Mouse (Mus musculus) megakaryocyte, adult 5-6 weeks (primary cell): ENCODE data around the gene Slc27a2. TPM values are rescaled to one million over a fixed set of nuclear protein-coding genes. Genes with fewer than 3 reads are reported as not detected.

Experiments used
- ATAC-seq: 2 replicates; pipeline ENCODE4 v1.8.0; 2016; ENCODE audit warnings: mild to moderate bottlenecking, inconsistent platforms; ENCODE audit not compliant: poor library complexity, severe bottlenecking
- total RNA-seq, 2 experiments: library from RNA; stranded (forward) in 1 of 2; stranded (reverse) in 1 of 2; fragments of 153-499, 151-499 nt in 1 of 2; fragments of 221-1000, 200-1000 nt in 1 of 2; gene quantifications; 2 replicates each; pipeline versions ENCODE4 v1.2.3 to v1.2.4; 2015 to 2017

Gene Slc27a2
- total RNA-seq, 2 experiments from 2014 or later = 0.07 TPM; not detected in 1

DNA sequence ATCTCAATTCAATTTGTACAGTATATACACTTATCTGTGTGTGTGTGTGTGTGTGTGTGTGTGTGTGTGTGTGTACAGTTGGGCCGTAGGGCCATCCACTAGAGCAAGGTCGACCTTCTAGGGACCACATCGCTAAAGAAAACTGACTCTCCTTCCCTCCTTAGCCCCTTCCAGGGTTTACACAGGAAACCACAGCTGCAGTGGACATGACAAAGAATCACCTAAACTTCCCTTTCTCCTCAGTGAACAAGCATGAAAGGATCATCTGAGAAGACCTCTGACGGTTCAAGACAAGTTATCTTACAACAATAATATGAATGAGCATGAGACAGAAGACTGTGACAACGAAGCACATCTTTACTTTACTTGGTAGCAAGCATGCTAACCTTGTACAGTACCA is 311 bp upstream of the Slc27a2 start:
- ATAC-seq = peak; percentile 44; the same call in 1 of the 2 replicates

DNA sequence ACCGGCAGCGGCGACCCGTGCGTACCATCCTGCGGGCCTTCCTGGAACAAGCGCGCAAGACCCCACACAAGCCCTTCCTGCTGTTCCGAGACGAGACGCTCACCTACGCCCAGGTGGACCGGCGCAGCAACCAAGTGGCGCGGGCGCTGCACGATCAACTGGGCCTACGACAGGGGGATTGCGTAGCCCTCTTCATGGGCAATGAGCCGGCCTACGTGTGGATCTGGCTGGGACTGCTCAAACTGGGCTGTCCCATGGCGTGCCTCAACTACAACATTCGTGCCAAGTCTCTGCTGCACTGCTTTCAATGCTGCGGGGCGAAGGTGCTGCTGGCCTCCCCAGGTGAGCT is 1.1 kb downstream of the Slc27a2 start:
- no peak for ATAC-seq

DNA sequence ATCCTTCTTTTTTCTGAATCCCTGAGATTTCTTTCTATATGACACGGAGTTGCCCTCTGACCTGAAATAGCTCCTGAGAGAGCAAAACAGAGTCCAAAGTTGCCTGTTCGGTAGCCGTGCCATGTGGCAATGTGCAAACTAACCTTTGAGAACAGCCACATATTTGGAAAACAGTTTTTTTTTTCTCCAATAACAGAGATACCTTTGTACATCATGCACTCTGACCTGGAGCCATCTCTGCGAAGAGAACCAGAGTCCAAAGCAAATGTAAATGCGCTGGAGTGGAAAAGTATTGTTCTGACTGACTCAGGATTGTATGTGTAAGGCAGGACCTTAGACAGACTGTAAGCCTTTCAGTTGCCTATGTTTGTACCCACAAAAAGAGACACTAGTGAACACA is 3.3 kb downstream of the Slc27a2 start:
- no peak for ATAC-seq

DNA sequence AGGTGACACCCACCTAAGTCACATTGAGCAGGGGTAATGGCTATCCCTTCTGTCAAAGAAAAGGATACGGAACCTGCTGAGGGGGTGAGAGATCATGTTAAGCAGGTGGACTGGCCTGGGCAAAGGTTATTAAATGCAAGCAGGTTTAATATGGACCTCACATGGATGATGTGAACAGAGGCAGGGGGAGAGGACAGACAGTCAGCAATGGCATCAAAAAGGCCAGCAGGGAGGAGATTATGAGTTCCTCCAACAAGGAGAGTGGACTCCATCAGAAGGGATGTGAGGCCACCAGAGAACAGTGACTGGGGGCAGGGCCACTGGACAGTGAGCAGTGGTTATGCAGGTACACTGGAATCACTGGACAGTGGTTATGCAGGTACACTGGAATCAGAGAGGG is 7.9 kb downstream of the Slc27a2 start:
- ATAC-seq = no peak

DNA sequence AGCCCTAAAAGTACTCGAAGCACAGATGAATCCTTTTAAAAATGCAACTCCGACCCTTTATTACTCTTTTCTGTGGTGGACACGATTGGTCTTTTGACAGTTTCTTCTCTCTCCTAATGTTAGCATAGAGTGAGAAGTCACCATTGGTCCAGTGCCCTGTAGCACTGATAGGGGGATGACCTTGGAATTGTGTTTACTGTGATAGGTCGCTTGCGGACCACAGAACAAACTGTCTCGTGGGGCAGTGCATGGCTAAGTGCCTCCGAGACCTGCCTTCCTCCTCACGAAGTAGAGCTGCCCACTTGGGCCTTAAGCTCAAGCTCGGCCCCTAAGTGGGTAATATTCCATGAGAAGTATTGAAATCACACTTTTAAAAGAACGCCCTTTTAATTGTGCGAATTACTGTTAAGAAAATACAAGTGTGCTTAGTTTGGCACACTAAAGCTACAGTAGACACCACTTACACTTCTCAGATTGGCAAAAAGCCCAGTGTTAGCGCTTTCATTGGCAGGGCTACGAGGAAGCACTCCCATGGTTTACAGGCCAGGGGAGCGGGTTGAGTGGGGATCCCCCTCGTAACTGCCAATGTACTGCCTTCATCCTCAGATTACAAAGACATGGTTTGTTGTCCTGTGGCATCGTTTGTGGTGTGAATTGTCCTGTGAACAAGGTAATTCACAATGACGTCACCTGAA is 11.4 kb downstream of the Slc27a2 start:
- ATAC-seq = no peak

DNA sequence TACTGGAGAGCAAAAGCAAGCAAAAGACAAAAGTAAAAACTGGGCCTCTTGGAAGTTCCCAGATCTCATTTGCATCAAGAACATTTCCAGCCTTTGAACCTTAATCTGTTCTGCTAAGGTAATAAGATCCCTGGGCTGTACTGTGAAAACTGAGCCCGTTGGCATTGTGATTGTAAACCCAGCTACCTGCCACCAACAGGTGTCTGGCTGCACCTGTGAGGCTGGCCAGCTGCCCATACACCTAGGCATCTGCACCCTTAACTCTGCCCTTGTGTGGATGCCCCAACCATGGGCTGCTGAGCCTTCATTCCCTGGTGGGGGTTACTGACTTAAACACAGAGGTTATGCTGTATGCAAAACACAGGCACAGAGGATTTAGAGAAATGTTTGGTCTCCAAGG is 20.0 kb downstream of the Slc27a2 start:
- ATAC-seq = no peak

DNA sequence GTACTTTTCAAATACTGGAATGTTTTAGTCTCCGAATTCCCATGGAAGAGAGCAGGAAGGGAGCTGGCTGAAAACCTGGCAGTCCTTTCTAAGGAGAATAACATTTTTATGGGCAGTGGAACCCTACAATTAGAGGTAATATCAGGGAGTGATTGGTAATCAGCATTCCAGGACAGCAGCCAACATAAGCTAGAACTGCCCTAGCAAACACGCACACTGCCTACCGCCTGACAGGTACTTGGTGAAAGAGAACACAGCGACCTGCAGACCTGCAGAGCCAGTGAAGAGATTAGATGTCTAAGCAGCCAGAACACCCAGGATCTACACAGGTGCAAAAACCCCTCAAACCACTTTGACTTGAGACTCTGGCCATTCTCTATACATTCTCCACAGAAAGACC is 20.5 kb downstream of the Slc27a2 start:
- no peak for ATAC-seq

DNA sequence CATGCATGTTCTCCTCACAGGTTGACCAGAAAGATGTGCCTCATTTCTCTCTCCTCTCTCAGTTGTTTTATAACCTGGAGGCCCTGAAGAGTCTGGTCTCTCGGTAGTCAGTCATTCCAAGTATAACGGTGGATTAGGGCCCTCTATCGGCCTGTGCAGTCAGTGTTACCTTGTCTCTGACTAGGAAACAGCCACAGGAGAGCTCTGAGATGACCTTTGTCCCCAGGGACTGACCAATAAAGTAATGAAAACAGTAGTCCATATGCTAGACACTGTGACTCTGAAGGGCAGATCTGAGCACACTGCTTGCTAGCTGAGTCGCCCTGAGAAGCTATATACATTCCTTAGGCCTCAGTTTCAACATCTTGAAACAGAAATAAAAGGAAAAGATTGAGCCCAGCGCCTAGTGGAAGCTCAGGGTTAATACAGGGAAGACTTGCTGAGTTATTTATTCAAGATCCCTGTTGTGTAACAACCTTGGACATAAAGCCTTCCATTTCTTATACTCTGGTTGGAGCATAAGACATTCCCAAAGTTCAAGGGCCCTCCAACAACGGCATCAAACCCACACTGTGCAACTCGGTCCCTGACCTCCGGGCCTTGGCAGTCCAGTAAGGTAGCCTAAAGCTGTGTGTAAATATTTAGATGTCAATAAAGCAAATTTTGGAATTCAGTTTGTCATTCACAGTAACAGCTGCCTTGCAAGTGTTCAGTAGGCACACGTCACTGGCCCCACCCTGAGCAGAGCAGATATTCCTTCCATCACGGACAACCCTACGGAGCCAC is 23.4 kb downstream of the Slc27a2 start:
- ATAC-seq = no peak

DNA sequence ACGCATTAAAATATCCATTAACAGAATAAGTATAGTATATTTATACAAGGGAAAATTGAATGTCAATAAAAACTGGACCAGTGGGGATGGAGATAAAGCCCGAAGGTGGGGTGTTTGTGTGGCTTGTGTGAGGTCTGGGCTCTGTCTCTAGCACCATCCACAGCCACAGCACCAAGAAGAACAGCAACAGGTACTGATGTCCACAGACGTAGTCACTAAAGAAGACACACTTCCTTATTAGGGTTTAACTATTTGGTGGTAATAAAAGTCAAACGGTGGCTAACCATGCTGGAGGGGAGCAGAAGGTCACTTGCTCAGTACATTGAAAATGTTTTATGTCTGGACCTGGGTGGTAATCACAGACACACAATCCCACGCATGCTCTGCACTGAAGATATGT is 25.2 kb downstream of the Slc27a2 start:
- no peak for ATAC-seq

DNA sequence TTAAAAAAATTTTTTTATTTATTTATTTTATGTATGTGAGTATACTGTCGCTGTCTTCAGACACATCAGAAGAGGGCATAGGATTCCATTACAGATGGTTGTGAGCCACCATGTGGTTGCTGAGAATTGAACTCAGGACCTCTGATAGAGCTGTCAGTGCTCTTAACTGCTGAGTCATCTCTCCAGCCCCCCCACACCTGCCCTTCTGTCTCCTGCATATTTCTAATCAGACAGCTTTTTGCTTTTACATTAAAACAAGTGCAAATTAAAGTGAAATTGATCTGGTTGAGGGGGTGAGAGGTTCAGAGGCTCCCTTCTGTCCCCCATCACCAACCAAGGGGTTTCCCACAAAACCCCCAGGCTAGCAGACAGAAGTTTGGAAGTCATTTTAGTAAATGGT is 27.1 kb downstream of the Slc27a2 start:
- ATAC-seq = no peak

DNA sequence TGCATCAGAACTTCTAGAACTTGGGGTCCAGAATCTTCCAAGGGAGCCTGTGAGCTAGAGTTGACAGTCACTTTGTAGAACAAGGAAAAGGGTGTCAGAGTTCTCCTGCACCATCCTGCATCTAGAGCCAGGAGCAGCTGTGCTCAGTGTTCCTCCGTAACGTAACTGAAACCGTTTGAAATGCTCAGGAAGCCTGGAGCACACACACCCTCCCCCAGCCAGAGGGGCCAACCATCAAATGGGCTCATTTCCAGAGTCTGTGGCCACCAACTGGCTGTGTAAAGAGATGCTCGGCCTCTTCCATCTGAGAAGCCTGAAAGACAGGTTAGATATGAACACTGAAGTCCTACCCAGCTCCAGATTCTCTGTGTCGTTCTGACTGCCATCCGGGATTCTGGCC is 31.8 kb downstream of the Slc27a2 start:
- ATAC-seq = no peak

DNA sequence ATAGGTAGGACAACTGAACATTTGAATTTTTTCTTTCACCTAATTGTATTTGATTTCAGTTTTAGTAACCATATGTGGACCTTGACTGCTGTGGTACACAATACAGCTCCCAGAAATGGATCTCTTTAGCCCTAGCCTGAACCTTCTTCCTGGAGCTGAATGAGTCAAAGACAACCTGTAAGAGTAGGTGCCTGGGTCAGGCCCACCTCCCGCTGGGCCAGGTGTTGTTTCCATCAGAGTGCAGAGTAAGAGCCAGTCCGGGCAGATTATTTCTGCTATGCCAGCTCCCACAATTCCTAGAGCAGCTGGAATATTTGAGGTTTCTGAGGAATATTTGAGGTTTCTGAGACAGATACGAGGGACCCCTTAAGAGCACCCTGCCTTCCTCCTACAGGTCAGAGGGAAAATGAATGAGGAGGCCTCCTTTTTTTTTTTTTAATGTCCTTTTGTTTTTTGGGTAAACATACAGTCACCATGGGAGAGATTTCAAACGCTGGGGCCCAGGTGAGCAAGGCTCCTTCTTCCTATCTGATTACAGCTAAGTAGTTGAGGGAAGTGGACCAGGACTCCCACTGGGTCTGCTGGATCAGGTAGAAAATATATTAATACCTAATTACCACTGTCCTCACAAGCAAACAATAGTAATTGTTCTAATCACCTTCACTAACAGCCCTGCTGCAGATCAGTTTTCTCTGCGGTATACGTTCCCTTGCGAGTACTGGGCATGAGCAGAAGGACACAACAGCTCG is 32.6 kb downstream of the Slc27a2 start:
- no peak for ATAC-seq

DNA sequence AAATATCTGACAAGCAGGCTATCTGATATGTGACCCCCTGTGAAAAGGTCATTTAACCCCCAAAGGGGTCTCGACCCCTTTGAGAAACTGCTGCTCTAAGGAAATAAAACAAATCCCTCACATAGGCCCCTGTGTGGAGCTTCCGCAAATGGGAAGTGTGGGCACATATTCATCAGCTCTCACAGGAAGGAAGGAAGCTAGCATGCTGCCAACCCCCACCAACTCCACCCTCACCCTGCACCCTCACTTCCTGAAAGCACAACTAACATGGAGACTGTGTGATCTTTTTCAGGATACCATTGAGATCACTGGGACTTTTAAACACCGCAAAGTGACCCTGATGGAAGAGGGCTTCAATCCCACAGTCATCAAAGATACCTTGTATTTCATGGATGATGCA is 35.3 kb downstream of the Slc27a2 start:
- peak; percentile 99 for ATAC-seq

DNA sequence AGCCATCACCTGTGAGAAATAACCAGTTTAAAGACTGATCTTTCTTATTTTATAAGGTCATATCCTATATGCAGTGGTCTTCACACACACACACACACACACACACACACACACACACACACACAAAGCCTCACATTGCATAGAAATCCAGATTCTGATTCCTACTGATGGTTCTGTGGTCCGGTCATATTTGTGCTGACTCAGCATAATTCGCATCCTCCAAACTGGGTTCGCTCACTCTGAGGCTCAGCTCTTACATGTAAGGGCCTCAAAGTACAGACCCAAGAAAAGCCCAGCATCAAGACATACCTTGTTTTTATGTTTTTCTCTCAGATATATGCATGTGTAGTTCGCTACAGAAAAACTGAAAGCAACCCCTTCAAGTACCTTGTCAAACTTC is 39.1 kb downstream of the Slc27a2 start:
- ATAC-seq = no peak

DNA sequence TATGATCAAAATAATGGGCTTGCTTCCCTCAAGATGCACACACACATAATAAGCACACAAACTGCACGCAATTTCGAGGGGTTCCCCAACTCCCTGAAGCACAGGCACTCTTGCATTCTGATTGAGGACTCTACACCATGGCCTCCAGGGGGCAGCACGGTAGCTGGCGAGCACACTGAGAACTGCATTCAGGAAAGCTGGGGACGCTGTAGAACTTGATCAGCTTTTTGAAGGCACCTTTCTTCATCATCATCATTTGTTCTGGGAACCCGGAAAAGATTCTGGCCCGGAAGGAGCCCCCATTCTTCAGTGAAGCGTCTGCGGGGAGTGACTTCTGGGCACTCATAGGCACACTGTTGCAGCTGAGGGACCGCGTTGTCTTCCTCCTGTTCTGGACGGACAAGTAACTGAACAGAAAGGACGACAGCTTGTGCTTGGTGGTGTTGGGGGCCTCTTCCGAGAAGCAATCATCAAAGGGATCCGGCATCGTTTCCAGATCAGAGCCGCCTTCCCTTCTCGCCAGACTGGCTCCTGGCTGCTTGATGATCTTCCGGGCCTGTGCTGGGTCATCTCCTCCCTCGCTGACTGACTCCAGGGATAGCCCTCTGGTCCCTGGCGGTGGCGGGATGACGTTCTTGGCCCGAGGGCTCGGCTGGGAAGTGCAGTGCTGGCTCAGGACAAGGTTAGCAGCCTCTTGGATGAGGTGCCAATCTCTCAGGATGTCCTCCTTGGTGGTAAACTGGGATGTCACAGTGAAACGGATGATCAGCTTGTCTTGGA is 41.8 kb downstream of the Slc27a2 start:
- ATAC-seq = peak; percentile 86

DNA sequence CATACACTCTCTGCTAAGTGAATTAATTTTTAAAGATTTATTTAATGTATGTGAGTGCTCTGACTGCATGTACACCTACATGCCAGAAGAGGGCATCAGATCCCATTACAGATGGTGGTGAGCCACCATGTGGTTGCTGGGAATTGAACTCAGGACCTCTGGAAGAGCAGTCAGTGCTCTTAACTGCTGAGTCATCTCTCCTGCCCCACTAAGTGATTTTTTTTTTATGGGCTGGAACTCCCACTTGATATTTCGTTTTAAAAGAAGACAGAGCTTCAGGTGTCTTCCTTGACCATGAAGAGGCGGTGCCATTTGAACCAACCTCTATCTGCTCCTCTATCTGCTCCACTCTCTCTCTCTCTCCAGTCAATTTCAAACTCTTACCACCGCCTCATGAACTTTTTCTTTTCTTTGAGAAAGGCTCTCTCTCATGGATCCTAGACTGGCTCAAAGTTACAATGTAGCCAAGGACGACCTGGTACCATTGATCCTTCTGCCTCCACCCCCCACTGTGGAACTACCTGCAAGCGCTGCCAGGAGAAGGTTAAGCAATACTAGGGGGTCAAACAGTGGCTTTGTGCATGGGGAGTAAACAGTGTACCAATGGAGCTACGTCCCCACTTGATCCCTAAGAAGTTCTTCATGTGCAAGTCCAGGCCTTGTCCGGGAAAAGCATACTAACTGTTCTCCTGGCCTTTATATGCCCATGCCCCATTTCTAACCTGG is 44.3 kb downstream of the Slc27a2 start:
- ATAC-seq = no peak

DNA sequence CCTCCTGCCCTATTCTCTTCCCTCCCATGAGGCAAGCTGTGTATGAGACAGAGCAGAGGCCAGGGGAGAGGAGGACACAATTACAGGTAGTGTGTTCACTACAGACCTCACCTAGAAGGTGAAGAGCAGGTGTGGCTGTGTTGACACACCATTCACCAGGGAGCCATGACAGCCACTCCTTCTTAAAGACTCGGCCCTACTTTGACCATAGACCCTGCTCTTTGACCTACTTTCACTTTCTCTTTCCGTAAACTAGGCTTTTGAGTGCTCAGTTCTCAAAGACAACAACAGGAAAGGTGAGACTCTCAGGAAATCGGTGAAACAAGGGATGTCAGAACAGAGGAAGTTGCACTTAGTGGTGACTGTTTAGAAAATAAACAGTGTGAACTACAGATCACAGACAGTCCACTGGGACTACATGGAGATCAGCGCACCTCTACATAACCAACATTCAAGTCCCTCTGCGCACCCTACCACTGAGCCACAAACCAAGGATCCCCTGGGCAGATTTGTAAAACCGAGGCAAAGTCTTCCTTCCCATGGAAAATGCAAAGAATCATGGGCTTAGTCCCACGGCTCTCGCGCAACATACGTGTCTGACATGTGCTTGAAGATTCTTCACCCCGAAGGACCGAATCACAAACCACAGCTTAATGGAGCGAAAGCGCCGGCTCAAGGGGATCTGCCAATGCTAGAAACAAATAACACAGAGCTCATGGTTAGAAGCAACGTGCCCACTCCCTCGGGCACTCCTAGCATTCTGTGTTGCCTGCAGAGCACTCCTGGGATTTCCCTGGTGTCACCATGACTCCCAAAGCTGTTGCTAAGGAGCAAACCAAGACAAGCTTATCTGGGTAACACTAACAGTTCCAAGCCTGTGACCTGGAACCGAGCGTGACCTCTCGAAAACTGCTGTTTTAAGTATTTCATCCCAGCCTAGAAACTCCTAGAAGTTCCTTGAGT is 45.4 kb downstream of the Slc27a2 start:
- ATAC-seq = peak; percentile 19

DNA sequence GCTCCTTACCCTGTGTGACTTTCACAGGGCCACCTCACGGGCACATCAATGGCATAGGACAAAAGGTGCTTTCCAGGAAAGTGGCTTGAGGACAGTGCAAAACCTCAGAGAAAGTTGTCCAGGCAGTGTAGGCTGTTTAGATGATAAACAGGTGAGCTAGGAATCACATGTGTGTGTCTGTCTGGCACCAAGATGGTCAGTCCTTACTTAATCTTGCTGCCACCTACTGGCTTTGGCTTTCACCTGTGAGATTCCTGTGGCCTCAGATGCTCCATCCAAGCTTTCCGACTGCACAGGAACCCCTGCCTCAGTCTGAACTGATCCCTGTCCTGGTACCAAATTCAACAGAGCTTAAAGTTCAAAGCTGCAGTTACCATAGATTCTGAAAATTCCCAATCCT is 46.2 kb downstream of the Slc27a2 start:
- ATAC-seq = no peak

DNA sequence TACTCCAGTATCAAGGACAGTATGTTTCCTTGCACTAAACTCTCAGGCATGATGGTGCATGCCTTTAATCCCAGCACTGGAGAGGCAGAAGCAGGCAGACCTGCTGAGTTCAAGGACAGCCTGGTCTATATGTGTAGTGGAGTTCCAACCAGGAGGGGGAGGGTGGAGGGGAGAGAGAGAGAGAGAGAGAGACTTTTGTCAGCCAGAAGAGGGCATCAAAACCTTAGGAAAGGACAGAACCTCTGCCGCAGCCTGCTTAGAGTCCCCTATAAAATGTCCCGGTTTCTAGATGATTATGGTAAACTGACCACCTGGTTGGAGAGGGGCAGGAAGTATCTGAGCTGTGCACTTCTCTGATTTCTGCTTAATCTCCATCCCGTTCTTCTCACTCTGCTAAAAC is 46.8 kb downstream of the Slc27a2 start:
- no peak for ATAC-seq
